Mouse (Mus musculus): Measurements from ENCODE around the gene Dgkh.
"Not testable (repeated sequence)": the region's sequence is repeated elsewhere in the genome, so short reads cannot be mapped to it uniquely, and the experiment has no call there.

The Dgkh gene

DNA sequence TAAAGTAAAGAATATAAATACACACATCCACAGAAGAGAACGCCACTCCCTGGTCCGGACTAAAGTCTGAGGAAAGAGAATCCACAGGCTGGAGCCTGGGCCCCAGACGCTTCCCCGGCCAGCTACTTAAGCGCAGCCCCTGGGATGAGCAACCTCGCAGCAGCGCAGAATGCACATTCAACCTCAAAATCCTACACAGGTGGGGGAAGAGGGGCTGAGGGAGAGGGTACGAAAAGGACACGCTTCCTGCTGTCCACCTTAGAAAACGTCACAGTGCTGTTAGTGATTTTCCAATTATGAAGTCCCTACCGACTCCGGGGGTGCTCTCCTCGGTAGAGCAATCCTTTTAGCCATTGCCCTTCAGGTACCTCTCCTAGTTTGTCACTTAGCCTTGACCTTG, 6.6 kb downstream of the Dgkh start:
- TF ChIP-seq CTCF (conservative IDR thresholded peaks at IDR 0.05; ENCODE audit: low read length) (no peak), NANOG (IDR thresholded peaks at IDR 0.05; ENCODE audit: borderline replicate concordance, low read length) (no peak), POU5F1 (IDR thresholded peaks at IDR 0.05; ENCODE audit: borderline replicate concordance, low read length) (no peak)
- Histone ChIP-seq H3K36me3 (ENCODE audit: insufficient read depth, low read length) (peaks cover 9% of the 10 kb centered on the region; the same call in 1 of the 2 replicates), H3K4me1 (replicated peaks; ENCODE audit: low read depth, low read length) (peaks cover 83% of the 10 kb centered on the region), H3K9me3 (ENCODE audit: low read length) (no peaks in the 10 kb centered on the region), H3K27me3 (ENCODE audit: insufficient read depth, low read length) (peaks cover 7% of the 10 kb centered on the region), H3K4me3 (replicated peaks; ENCODE audit: low read length) (peak overlapping the region; percentile 89)

DNA sequence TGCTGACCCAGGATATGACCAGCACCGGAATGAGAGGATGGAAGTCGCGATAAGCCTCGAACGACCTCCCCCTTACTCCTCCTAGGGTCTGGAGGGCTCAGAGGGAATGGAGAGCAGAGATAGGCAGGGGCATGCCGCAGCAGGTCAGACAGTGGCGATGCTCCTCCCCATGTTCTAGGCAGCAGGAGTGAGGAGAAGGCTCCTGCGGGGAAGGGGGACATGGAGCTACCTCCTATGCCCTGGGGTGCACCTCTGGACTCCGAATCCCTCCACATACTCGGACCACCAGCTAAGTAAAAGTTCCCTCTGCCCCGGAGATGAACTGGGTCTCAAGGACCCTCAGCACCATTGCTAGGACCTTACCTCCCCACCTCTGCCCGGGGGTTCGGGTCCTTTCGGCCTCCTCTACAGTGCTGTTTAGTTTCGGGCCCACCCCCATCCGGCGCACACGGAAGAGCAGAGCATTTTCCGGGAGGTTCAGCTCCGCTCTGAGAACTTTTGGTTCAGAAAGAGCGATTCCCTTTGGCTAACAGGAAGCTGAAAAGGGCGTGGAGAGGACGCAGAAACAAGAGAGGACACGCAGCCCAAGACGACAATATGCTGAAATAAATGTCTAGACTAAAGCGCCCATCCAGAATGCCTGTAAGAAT, 7.1 kb downstream of the Dgkh start:
- Histone ChIP-seq H3K4me1 (replicated peaks; ENCODE audit: low read depth, low read length) (peaks cover 82% of the 10 kb centered on the region), H3K36me3 (ENCODE audit: insufficient read depth, low read length) (peaks cover 8% of the 10 kb centered on the region; the same call in 1 of the 2 replicates), H3K9me3 (ENCODE audit: low read length) (no peaks in the 10 kb centered on the region), H3K27me3 (ENCODE audit: insufficient read depth, low read length) (peaks cover 4% of the 10 kb centered on the region), H3K4me3 (replicated peaks; ENCODE audit: low read length) (peak overlapping the region; percentile 89)
- TF ChIP-seq POU5F1 (IDR thresholded peaks at IDR 0.05; ENCODE audit: borderline replicate concordance, low read length) (no peak), CTCF (conservative IDR thresholded peaks at IDR 0.05; ENCODE audit: low read length) (no peak), NANOG (IDR thresholded peaks at IDR 0.05; ENCODE audit: borderline replicate concordance, low read length) (no peak)

DNA sequence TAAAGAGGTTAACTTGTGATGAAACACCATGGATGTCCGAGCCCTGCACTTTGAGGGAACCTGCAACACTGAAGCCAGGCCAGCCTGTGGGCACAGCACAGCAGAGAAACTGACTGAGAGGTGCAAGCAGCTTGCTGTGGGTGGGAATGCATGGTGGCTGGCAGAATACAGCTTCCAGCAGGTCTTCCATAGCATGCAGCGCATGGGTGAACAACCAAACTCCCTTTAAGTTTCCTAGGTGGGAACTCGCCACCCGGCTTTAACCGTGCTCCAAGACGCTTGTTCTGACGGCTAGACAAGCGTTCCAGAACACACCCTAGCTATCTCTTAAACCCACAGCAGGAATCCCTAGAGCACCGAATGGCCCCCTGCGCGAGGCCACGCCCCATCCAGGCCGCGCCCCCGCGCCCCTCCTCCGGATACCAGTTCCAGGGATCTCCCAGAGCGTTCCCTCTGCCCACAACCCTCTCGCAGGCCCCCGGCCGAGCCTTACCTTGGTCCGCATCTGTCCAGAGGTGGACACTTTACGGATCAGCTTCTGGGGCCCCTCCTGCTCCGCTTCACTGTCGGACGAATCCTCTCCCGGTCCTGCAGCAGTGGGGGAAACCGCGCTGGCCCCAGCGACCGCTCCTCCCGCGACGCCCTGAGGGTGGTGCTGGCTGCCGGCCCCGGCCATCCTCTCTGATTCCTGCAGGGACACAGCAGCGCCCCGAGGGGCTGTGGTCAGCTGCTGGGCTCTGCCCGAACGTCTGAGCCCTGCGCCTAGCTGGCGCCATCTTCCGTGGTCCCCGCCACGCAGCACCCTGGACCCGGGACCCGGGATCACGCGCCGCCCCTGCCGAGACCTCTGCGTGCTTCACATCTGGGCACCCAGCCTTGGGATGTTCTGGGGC, 7.9 kb downstream of the Dgkh start:
- Histone ChIP-seq H3K27me3 (ENCODE audit: insufficient read depth, low read length) (no peaks in the 10 kb centered on the region), H3K36me3 (ENCODE audit: insufficient read depth, low read length) (0 out of 2 replicates have a peak, but pooled peaks cover 4% of the 10 kb centered on the region), H3K4me1 (replicated peaks; ENCODE audit: low read depth, low read length) (peaks cover 76% of the 10 kb centered on the region), H3K9me3 (ENCODE audit: low read length) (no peaks in the 10 kb centered on the region), H3K4me3 (replicated peaks; ENCODE audit: low read length) (peak overlapping the region; percentile 89)
- TF ChIP-seq CTCF (conservative IDR thresholded peaks at IDR 0.05; ENCODE audit: low read length) (no peak), NANOG (IDR thresholded peaks at IDR 0.05; ENCODE audit: borderline replicate concordance, low read length) (no peak), POU5F1 (IDR thresholded peaks at IDR 0.05; ENCODE audit: borderline replicate concordance, low read length) (no peak)

DNA sequence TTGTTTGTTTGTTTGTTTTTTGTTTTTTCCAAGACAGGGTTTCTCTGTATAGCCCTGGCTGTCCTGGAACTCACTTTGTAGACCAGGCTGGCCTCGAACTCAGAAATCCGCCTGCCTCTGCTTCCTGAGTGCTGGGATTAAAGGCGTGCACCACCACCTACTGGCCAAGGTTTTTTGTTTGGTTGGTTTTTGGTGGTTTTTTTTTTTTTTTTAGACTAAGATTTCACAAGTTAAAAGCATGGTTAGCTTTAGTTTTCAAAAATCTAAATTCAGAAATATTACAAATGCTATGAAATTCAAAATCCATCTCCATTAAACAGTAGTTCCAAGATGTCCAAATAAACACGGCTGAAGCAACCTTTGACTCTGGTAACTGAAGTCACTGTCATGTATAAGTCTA, 8.9 kb downstream of the Dgkh start:
- not testable (repeated sequence) for H3K27me3 ChIP-seq (ENCODE audit: insufficient read depth, low read length); H3K36me3 ChIP-seq (ENCODE audit: insufficient read depth, low read length); H3K9me3 ChIP-seq (ENCODE audit: low read length)
- Histone ChIP-seq H3K4me1 (replicated peaks; ENCODE audit: low read depth, low read length) (peaks cover 73% of the 10 kb centered on the region), H3K4me3 (replicated peaks; ENCODE audit: low read length) (peak overlapping the region; percentile 89; the same call in 1 of the 2 replicates)

DNA sequence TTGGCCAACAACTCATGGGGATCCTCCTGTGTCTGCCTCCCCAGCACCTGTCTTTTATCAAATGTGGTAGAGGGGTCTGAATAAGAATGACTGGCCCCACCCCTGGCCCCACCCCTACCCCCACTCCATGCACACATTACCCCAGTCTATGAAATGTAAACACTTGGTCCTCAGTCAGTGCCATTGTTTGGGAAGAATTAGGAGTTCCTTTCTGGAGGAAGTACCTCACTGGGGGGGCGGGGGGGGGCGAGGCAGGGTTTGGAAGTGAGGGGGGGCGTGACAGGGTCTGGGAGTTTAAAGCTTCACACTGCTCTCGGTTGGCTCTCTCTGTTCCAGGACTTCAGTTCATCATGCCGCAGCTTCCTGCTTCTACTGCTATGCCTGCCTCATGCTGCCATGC, 10.5 kb downstream of the Dgkh start:
- H3K27me3 ChIP-seq (ENCODE audit: insufficient read depth, low read length), result no peaks in the 10 kb centered on the region
- TF ChIP-seq NANOG (IDR thresholded peaks at IDR 0.05; ENCODE audit: borderline replicate concordance, low read length) (no peak), POU5F1 (IDR thresholded peaks at IDR 0.05; ENCODE audit: borderline replicate concordance, low read length) (no peak), CTCF (conservative IDR thresholded peaks at IDR 0.05; ENCODE audit: low read length) (no peak)
- peaks cover 59% of the 10 kb centered on the region for H3K4me1 ChIP-seq (replicated peaks; ENCODE audit: low read depth, low read length)
- no peaks in the 10 kb centered on the region for H3K9me3 ChIP-seq (ENCODE audit: low read length)
- H3K36me3 ChIP-seq (ENCODE audit: insufficient read depth, low read length), result peaks cover 11% of the 10 kb centered on the region
- peak overlapping the region; percentile 43 for H3K4me3 ChIP-seq (replicated peaks; ENCODE audit: low read length)

DNA sequence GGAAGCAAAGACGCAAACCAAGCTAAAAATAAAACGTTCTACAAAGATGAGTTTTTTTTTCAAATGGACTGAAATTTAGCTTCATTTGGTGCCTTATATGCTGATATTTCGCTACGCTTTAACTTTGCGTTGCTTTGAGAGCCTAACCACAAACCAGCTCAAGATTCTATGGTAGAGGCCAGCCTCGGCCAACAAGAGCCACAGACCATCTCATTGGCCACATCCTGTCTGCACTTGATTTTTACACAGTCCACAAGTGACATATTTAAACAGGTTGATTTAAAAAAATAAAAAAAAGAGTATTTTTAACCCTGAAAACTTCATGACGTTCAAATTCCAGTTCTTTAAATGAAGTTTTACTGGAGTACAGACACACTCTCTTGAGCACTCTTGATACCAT, 16.5 kb downstream of the Dgkh start:
- Histone ChIP-seq H3K36me3 (ENCODE audit: insufficient read depth, low read length) (peaks cover 11% of the 10 kb centered on the region), H3K4me1 (replicated peaks; ENCODE audit: low read depth, low read length) (peaks cover 31% of the 10 kb centered on the region), H3K9me3 (ENCODE audit: low read length) (no peaks in the 10 kb centered on the region), H3K27me3 (ENCODE audit: insufficient read depth, low read length) (no peaks in the 10 kb centered on the region), H3K4me3 (replicated peaks; ENCODE audit: low read length) (no peak overlapping the region)
- no peak for TF ChIP-seq POU5F1 (IDR thresholded peaks at IDR 0.05; ENCODE audit: borderline replicate concordance, low read length)
- no peak for TF ChIP-seq CTCF (conservative IDR thresholded peaks at IDR 0.05; ENCODE audit: low read length)
- no peak for TF ChIP-seq NANOG (IDR thresholded peaks at IDR 0.05; ENCODE audit: borderline replicate concordance, low read length)

DNA sequence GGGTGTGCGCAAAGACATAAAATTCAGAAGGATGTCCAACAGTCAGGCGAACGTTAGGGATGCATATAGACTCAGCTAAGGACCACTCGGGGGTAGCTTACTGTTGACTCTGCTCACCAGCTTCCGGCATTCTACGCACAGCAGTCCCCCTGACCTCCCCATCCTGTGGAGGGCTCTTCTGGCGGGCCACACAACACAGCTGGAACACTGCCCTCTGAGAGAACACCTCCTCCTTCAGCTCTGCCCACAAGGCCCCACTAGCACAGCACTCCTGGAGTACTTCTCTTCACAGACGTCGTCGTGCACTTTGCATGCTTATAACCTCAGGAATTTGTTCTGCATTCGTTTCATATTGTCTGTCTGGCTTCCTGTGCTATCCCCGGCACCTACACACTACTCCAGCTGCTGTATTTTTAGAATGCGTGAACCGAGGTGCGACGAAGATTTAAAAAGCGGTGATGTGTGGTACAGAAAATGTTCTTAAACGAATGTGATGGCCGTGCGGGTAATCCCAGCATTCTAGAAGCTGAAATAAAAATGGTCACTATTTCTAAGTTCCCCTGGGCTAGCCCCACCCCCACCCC, 19.9 kb downstream of the Dgkh start:
- H3K36me3 ChIP-seq (ENCODE audit: insufficient read depth, low read length), result peaks cover 9% of the 10 kb centered on the region
- H3K4me1 ChIP-seq (replicated peaks; ENCODE audit: low read depth, low read length), result peaks cover 25% of the 10 kb centered on the region
- H3K27me3 ChIP-seq (ENCODE audit: insufficient read depth, low read length), result no peaks in the 10 kb centered on the region
- TF ChIP-seq NANOG (IDR thresholded peaks at IDR 0.05; ENCODE audit: borderline replicate concordance, low read length) (no peak), CTCF (conservative IDR thresholded peaks at IDR 0.05; ENCODE audit: low read length) (no peak), POU5F1 (IDR thresholded peaks at IDR 0.05; ENCODE audit: borderline replicate concordance, low read length) (no peak)
- H3K4me3 ChIP-seq (replicated peaks; ENCODE audit: low read length), result no peak overlapping the region; the same call in 1 of the 2 replicates
- no peaks in the 10 kb centered on the region for H3K9me3 ChIP-seq (ENCODE audit: low read length)

DNA sequence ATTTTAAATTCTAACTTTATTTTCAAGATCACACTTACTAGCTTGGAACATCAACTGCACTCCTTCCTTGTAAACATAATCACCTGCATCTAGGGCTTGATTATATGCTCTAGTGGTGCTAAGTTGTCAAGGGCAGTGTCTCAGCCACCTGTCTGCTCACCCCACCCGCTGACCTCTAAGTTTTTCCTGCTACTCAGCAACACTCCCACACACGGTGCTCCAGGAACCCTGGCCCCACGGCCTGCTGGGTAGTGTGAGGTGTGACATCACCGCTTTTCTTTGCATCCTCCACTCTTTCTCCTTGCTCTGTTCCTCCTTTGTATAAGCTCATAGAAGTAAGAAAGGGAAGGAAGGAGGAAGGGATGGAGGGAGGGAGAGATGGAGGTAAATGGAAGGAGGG, 21.9 kb downstream of the Dgkh start:
- Histone ChIP-seq H3K9me3 (ENCODE audit: low read length) (no peaks in the 10 kb centered on the region), H3K4me3 (replicated peaks; ENCODE audit: low read length) (no peak overlapping the region), H3K36me3 (ENCODE audit: insufficient read depth, low read length) (0 out of 2 replicates have a peak, but pooled peaks cover 3% of the 10 kb centered on the region), H3K27me3 (ENCODE audit: insufficient read depth, low read length) (no peaks in the 10 kb centered on the region), H3K4me1 (replicated peaks; ENCODE audit: low read depth, low read length) (peaks cover 25% of the 10 kb centered on the region)
- TF ChIP-seq CTCF (conservative IDR thresholded peaks at IDR 0.05; ENCODE audit: low read length) (no peak), POU5F1 (IDR thresholded peaks at IDR 0.05; ENCODE audit: borderline replicate concordance, low read length) (no peak), NANOG (IDR thresholded peaks at IDR 0.05; ENCODE audit: borderline replicate concordance, low read length) (no peak)
